Mouse (Mus musculus): Measurements from ENCODE around the gene F5. TPM values are rescaled to one million over a fixed set of nuclear protein-coding genes. Genes with fewer than 3 reads are reported as not detected.

F5 gene
- polyA plus RNA-seq, 1 experiment from 2014 or later: 19.1 TPM

DNA sequence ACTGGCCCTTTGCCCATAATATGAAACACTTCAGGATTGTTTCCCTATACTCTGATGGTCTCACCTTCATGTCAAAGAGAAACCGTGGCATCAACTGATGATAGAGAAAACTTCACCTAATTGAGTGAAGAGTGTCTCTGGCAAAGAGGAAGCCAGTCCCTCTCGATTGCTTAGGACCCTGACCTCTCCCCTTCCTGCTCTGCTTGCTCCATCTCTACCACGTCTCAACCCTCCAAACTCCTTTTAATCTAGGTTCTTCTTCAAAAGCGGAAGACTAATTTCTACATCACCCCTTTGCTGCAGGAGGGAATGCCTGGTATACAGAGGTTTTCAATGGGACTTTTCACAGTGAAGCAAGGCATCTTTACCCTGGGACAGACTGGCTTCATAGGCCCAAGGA lies 21.5 kb downstream of the F5 start:
- 0 out of 2 replicates have a peak, but pooled peaks have one; percentile 11 for ATAC-seq (ENCODE audit: low read depth)
- Histone ChIP-seq H3K4me2 (ENCODE audit: low read depth, low read length) (no peak overlapping the region), H3K9me3 (replicated peaks; ENCODE audit: control insufficient read depth, low read length) (no peaks in the 10 kb centered on the region), H3K4me1 (ENCODE audit: control insufficient read depth, low read depth, low read length) (no peaks in the 10 kb centered on the region; the same call in 1 of the 2 replicates), H3K9ac (ENCODE audit: low read depth, low read length) (no peak overlapping the region), H3K36me3 (ENCODE audit: control insufficient read depth, insufficient read depth) (no peaks in the 10 kb centered on the region), H3K27ac (ENCODE audit: low read length) (no peak overlapping the region), H3K27me3 (ENCODE audit: control insufficient read depth, insufficient read depth, low read depth, low read length) (no peaks in the 10 kb centered on the region), H3K4me3 (ENCODE audit: low read depth, low read length) (no peak overlapping the region)
- WGBS (ENCODE audit: insufficient replicate concordance): 48% methylated on average over 4 of the region's 4 CpGs

DNA sequence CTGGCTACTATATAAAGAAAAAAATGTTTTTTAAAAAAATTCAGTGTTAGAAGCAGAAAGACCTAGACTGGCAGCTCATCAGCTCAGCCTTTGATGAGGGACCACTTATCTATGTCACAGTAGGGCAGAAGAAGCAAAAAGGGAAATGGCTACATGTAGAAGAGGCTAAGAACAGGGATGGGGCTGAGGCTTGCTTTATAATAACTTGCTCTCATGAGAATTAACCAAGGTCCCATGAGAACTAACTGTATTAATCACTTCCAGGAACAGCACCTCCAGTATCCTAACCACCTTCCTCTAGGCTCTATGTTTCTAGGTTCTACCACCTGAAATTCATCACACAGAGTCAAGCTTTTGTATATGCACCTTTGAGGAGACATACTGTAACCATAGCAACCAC lies 25.2 kb downstream of the F5 start:
- H3K27ac ChIP-seq (ENCODE audit: low read length): no peak overlapping the region
- H3K9me3 ChIP-seq (replicated peaks; ENCODE audit: control insufficient read depth, low read length): no peaks in the 10 kb centered on the region
- no peak overlapping the region for H3K4me2 ChIP-seq (ENCODE audit: low read depth, low read length)
- no peaks in the 10 kb centered on the region for H3K36me3 ChIP-seq (ENCODE audit: control insufficient read depth, insufficient read depth)
- ATAC-seq (ENCODE audit: low read depth): no peak
- H3K4me1 ChIP-seq (ENCODE audit: control insufficient read depth, low read depth, low read length): no peaks in the 10 kb centered on the region
- H3K9ac ChIP-seq (ENCODE audit: low read depth, low read length): no peak overlapping the region
- H3K4me3 ChIP-seq (ENCODE audit: low read depth, low read length): no peak overlapping the region
- H3K27me3 ChIP-seq (ENCODE audit: control insufficient read depth, insufficient read depth, low read depth, low read length): no peaks in the 10 kb centered on the region

DNA sequence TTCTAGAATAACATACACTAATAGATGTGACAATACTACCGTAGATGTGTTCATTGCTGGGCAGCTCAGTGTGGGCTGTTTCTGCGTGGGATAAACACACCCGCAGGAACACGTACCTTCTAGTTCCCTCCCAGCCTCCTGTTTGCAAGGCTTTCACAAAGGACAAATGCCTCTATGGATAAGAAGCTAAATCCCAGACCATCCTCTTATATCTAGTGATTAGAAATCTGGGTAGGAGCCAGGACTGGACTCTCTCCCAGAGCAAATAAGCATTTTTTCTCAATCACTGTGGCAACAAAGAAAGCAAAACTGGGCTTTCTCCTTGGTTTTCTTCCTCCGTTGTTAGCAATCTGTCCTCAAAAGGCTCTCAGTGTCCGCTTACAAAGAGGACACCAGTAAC lies 26.8 kb downstream of the F5 start:
- no peak for ATAC-seq (ENCODE audit: low read depth)
- Histone ChIP-seq H3K9me3 (replicated peaks; ENCODE audit: control insufficient read depth, low read length) (no peaks in the 10 kb centered on the region), H3K27ac (ENCODE audit: low read length) (no peak overlapping the region), H3K9ac (ENCODE audit: low read depth, low read length) (no peak overlapping the region), H3K4me1 (ENCODE audit: control insufficient read depth, low read depth, low read length) (no peaks in the 10 kb centered on the region), H3K4me2 (ENCODE audit: low read depth, low read length) (no peak overlapping the region), H3K4me3 (ENCODE audit: low read depth, low read length) (no peak overlapping the region), H3K27me3 (ENCODE audit: control insufficient read depth, insufficient read depth, low read depth, low read length) (no peaks in the 10 kb centered on the region), H3K36me3 (ENCODE audit: control insufficient read depth, insufficient read depth) (no peaks in the 10 kb centered on the region)
- WGBS (ENCODE audit: insufficient replicate concordance): 68% methylated on average over 6 of the region's 6 CpGs

DNA sequence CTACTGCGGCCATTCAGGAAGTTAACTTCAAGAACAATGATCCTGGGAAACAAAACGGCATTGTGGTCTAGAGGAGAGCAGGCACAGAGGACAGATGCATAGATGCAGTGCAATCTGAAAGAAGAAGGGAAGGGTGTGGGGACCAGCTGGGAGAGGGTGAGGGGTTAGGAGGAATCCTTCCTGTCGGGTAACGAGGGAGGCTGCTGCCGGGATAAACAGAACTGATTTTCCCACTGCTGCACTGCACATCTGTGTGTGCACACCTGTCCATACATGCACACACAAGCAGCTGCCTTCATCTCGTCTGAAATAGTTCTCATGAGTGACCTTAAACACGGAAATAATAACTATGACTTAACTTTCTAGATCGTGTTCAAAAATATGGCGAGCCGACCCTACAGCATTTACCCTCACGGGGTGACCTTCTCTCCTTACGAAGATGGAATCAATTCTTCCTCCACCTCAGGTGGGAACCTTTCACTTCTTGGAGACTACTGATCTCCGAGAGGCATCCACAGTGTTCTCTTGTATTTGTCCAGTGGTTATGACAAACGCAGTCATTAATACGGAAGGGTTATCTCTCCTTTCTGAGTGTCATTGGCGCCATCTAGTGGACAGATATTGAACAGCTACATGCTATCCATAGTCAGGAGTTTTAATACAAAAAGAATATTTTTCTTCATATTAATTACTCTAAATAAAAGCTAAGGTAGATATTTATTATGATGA lies 32.7 kb downstream of the F5 start:
- ATAC-seq (ENCODE audit: low read depth): no peak
- Histone ChIP-seq H3K4me3 (ENCODE audit: low read depth, low read length) (no peak overlapping the region), H3K27me3 (ENCODE audit: control insufficient read depth, insufficient read depth, low read depth, low read length) (no peaks in the 10 kb centered on the region), H3K27ac (ENCODE audit: low read length) (no peak overlapping the region), H3K36me3 (ENCODE audit: control insufficient read depth, insufficient read depth) (no peaks in the 10 kb centered on the region), H3K9me3 (replicated peaks; ENCODE audit: control insufficient read depth, low read length) (no peaks in the 10 kb centered on the region), H3K4me2 (ENCODE audit: low read depth, low read length) (no peak overlapping the region), H3K4me1 (ENCODE audit: control insufficient read depth, low read depth, low read length) (no peaks in the 10 kb centered on the region), H3K9ac (ENCODE audit: low read depth, low read length) (no peak overlapping the region)
- 45% methylated on average over 16 of the region's 16 CpGs for WGBS (ENCODE audit: insufficient replicate concordance)

DNA sequence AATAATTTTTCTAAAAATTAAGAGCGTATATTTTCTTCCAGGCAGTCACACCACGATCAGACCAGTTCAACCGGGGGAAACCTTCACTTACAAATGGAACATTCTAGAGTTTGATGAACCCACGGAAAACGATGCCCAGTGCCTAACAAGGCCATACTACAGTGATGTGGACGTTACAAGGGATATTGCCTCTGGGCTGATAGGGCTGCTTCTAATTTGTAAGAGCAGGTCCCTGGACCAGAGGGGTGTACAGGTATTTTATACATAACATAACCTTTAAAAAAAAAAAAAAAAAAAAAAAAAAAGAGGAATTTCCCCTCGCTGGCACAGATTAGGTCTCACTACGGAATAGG lies 33.2 kb downstream of the F5 start:
- ATAC-seq (ENCODE audit: low read depth): no peak
- WGBS (ENCODE audit: insufficient replicate concordance): 32% methylated on average over 8 of the region's 8 CpGs
- H3K4me1 ChIP-seq (ENCODE audit: control insufficient read depth, low read depth, low read length): no peaks in the 10 kb centered on the region
- H3K4me2 ChIP-seq (ENCODE audit: low read depth, low read length): no peak overlapping the region
- no peaks in the 10 kb centered on the region for H3K27me3 ChIP-seq (ENCODE audit: control insufficient read depth, insufficient read depth, low read depth, low read length)
- no peaks in the 10 kb centered on the region for H3K9me3 ChIP-seq (replicated peaks; ENCODE audit: control insufficient read depth, low read length)
- no peak overlapping the region for H3K27ac ChIP-seq (ENCODE audit: low read length)
- H3K4me3 ChIP-seq (ENCODE audit: low read depth, low read length): no peak overlapping the region
- H3K36me3 ChIP-seq (ENCODE audit: control insufficient read depth, insufficient read depth): no peaks in the 10 kb centered on the region
- H3K9ac ChIP-seq (ENCODE audit: low read depth, low read length): no peak overlapping the region

DNA sequence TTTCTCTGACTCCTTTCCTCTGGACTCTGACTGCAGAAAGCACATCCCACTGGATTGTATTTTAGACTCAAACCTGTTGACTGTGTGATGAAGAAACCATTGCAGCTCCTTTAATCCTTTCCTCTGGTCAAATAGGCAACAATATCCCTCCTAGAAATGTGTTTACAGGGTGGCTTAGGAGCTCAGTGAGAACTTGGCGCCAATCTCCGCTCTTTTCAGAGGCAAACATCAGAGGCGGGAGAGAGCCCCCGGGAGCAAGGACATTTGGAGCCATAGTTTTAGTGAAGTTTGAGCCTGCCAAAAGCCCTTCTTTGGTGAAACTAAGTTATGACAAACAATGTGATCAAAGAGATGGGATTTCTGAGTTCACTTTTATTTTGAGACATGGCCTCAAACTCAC lies 33.7 kb downstream of the F5 start:
- no peaks in the 10 kb centered on the region for H3K4me1 ChIP-seq (ENCODE audit: control insufficient read depth, low read depth, low read length)
- H3K27me3 ChIP-seq (ENCODE audit: control insufficient read depth, insufficient read depth, low read depth, low read length): no peaks in the 10 kb centered on the region
- no peak overlapping the region for H3K27ac ChIP-seq (ENCODE audit: low read length)
- H3K4me3 ChIP-seq (ENCODE audit: low read depth, low read length): no peak overlapping the region
- ATAC-seq (ENCODE audit: low read depth): no peak
- no peaks in the 10 kb centered on the region for H3K9me3 ChIP-seq (replicated peaks; ENCODE audit: control insufficient read depth, low read length)
- no peaks in the 10 kb centered on the region for H3K36me3 ChIP-seq (ENCODE audit: control insufficient read depth, insufficient read depth)
- no peak overlapping the region for H3K9ac ChIP-seq (ENCODE audit: low read depth, low read length)
- 78% methylated on average over 4 of the region's 4 CpGs for WGBS (ENCODE audit: insufficient replicate concordance)
- no peak overlapping the region for H3K4me2 ChIP-seq (ENCODE audit: low read depth, low read length)

DNA sequence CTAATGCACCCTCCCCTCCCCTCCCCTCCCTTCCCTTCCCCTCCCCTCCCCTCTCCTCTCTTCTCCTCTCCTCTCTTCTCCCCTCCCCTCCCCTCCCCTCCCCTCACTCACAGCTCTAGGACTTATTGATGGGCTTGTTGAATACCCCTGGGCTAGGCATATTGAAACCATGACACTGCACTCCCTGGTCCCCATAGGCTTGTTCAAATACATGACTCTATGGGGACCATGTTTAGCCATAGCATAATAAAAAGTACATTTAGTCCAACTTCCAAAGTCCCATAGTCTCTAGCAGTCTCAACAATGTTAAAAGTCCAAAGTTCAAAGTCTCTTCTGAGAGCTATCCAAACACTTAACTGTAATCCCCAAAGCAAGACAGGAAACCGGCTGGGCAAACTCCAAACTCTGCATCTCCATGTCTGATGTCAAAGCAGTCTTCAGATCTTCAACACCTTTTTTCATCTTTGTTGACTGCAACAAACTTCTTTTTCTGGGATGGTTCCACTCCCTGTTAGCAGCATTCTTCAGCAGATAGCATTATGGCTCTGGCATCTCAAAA lies 35.4 kb downstream of the F5 start:
- no peaks in the 10 kb centered on the region for H3K4me1 ChIP-seq (ENCODE audit: control insufficient read depth, low read depth, low read length)
- no peak for ATAC-seq (ENCODE audit: low read depth)
- no peak overlapping the region for H3K4me2 ChIP-seq (ENCODE audit: low read depth, low read length)
- H3K27me3 ChIP-seq (ENCODE audit: control insufficient read depth, insufficient read depth, low read depth, low read length): no peaks in the 10 kb centered on the region
- no peaks in the 10 kb centered on the region for H3K36me3 ChIP-seq (ENCODE audit: control insufficient read depth, insufficient read depth)
- 58% methylated on average over 1 of the region's 1 CpGs for WGBS (ENCODE audit: insufficient replicate concordance)
- H3K27ac ChIP-seq (ENCODE audit: low read length): no peak overlapping the region
- no peak overlapping the region for H3K9ac ChIP-seq (ENCODE audit: low read depth, low read length)
- H3K4me3 ChIP-seq (ENCODE audit: low read depth, low read length): no peak overlapping the region
- H3K9me3 ChIP-seq (replicated peaks; ENCODE audit: control insufficient read depth, low read length): no peaks in the 10 kb centered on the region

DNA sequence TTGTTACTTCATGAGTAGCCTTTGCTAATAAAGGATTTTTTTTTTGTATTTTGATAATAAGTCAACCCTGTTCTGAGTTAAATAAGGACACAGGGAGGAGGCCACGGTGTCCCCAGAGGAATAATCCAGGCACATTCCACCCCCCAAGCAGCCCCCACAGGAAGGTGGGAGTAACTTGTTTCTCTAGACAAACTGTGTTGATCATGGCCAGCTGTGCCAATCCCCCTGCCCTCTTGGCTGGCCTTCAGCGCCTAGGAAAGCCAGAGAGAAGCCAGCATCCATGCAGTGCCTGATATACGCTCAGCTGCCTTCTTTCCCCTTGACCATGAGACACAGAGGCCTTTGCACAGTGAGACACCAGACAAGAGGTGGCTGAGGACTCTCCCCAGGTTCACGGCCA lies 47.9 kb downstream of the F5 start:
- H3K4me1 ChIP-seq (ENCODE audit: control insufficient read depth, low read depth, low read length): no peaks in the 10 kb centered on the region
- no peak overlapping the region for H3K4me2 ChIP-seq (ENCODE audit: low read depth, low read length)

DNA sequence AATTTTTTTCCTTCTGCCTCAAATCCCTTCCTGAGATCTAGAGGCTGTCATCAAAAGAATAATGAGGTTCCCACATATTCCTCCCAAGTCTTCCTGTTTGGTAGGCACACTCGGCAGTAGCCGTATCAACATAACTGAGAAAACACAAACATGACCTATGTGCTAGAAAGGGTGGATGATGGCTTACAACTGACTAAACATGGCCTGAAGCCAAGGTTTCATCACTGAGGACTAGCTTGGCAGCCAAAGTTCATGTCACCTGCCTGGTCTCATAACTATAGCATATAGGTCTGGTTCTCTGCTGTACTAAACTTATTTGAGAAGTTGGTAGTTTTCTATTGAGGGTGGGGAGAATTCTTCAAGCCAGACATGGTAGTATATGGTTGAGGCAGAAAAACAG lies 56.8 kb downstream of the F5 start:
- Histone ChIP-seq H3K36me3 (ENCODE audit: control insufficient read depth, insufficient read depth) (no peaks in the 10 kb centered on the region; the same call in 1 of the 2 replicates), H3K27ac (ENCODE audit: low read length) (no peak overlapping the region), H3K4me2 (ENCODE audit: low read depth, low read length) (no peak overlapping the region), H3K27me3 (ENCODE audit: control insufficient read depth, insufficient read depth, low read depth, low read length) (no peaks in the 10 kb centered on the region), H3K4me1 (ENCODE audit: control insufficient read depth, low read depth, low read length) (no peaks in the 10 kb centered on the region; the same call in 1 of the 2 replicates), H3K4me3 (ENCODE audit: low read depth, low read length) (no peak overlapping the region), H3K9ac (ENCODE audit: low read depth, low read length) (no peak overlapping the region), H3K9me3 (replicated peaks; ENCODE audit: control insufficient read depth, low read length) (no peaks in the 10 kb centered on the region)
- ATAC-seq (ENCODE audit: low read depth): peak; percentile 85
- 58% methylated on average over 2 of the region's 2 CpGs for WGBS (ENCODE audit: insufficient replicate concordance)

More for the DNA sequence above, 47.9 kb downstream of the F5 start:
- Histone ChIP-seq H3K27me3 (ENCODE audit: control insufficient read depth, insufficient read depth, low read depth, low read length) (no peaks in the 10 kb centered on the region), H3K27ac (ENCODE audit: low read length) (no peak overlapping the region), H3K36me3 (ENCODE audit: control insufficient read depth, insufficient read depth) (peaks cover 5% of the 10 kb centered on the region; the same call in 1 of the 2 replicates), H3K9ac (ENCODE audit: low read depth, low read length) (no peak overlapping the region), H3K4me3 (ENCODE audit: low read depth, low read length) (no peak overlapping the region), H3K9me3 (replicated peaks; ENCODE audit: control insufficient read depth, low read length) (no peaks in the 10 kb centered on the region)
- ATAC-seq (ENCODE audit: low read depth): no peak
- 71% methylated on average over 4 of the region's 4 CpGs for WGBS (ENCODE audit: insufficient replicate concordance)
